Mouse (Mus musculus) hindbrain, embryonic 10.5 days (tissue): ENCODE measurements around the gene Usp48. TPM values are rescaled to one million over a fixed set of nuclear protein-coding genes. Genes with fewer than 3 reads are reported as not detected.
A peak's percentile ranks its signal among the peaks of the same experiment; 100 is the strongest.

Experiments
- DNase-seq: peaks from one replicate; pipeline ENCODE4 v3.0.0-alpha.2; 2017; ENCODE audit warnings: low spot score
- H3K27ac ChIP-seq: fragments of 300-500 bp; sonication (generic); 2 replicates; pipeline ENCODE4 v1.5.1; 2016; ENCODE audit warnings: mild to moderate bottlenecking, moderate library complexity
- H3K27me3 ChIP-seq: fragments of 300-500 bp; sonication (generic); 2 replicates; pipeline ENCODE4 v1.6.1; 2016; ENCODE audit warnings: mild to moderate bottlenecking; ENCODE audit not compliant: poor library complexity, insufficient read depth, severe bottlenecking
- H3K36me3 ChIP-seq: fragments of 300-500 bp; sonication (generic); 2 replicates; pipeline ENCODE4 v1.6.1; 2016; ENCODE audit warnings: mild to moderate bottlenecking, moderate library complexity
- H3K4me1 ChIP-seq: fragments of 300-500 bp; sonication (generic); replicated peaks from 2 replicates; pipeline ENCODE4 v1.6.1; 2016; ENCODE audit warnings: mild to moderate bottlenecking
- H3K4me3 ChIP-seq: fragments of 300-500 bp; sonication (generic); 2 replicates; pipeline ENCODE4 v1.5.1; 2016; ENCODE audit warnings: mild to moderate bottlenecking, moderate library complexity
- H3K9me3 ChIP-seq: fragments of 300-500 bp; sonication (generic); 2 replicates; pipeline ENCODE4 v1.6.1; 2016; ENCODE audit warnings: mild to moderate bottlenecking, moderate library complexity
- WGBS: fragments of 180-500 bp; shearing (Covaris S2); methylation state at CpG from one replicate; pipeline ENCODE4 v1.1.7; 2016; 5-methylcytosine and 5-hydroxymethylcytosine counted together
- polyA plus RNA-seq: library from polyadenylated mRNA; unstranded; fragments of >200 nt; fragmentation: Nextera tagmentation; extraction: Ambion mirVana; gene quantifications from 2 replicates; pipeline ENCODE4 v1.2.1, GENCODE M21; 2016

Usp48 gene
- polyA plus RNA-seq, 1 experiment from 2014 or later, result 63.6 TPM

DNA sequence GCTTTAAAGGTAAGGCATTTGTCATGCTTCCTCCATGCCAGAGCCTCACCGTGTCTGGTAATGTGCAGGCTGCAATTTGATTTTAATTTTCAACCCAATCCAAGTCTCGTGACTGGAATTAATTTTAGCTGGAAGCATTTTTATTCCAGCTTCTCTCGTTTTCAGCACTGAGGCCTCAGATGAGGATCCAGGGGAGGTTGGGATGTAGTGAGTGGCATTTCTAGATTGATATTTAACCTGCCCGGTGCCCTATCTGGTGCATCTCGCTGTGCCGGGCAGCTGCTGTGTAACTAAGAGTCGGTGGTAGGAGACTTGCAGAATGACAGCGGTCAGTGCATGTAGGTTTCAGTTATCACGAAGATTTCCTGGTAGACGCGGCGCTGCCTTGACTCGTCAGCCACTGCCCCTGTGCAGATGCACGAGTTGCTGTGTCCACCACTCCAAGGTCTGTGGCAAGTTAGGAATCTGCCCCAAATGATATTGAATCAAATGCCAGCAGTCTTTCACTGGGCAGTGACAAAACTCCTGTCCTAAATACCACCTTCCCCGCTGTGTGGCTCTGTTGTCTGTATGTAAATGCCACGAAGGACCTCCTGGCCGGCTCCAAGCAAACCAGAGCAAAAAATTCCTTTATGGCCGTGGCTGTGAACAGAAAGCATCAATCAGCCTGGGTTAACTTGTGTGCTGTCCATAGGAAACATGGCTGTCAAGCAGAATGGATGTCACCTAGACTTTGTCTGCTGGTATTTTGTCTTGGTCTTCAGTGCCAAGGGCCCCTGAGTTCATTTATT is 61.9 kb downstream of the Usp48 start:
- peaks cover 78% of the 10 kb centered on the region for H3K36me3 ChIP-seq
- H3K27me3 ChIP-seq, result no peaks in the 10 kb centered on the region
- no peak for DNase-seq
- no peak overlapping the region for H3K4me3 ChIP-seq
- 82% methylated on average over 18 of the region's 18 CpGs for WGBS
- H3K9me3 ChIP-seq, result no peaks in the 10 kb centered on the region
- H3K4me1 ChIP-seq, result peaks cover 18% of the 10 kb centered on the region
- H3K27ac ChIP-seq, result no peak overlapping the region

DNA sequence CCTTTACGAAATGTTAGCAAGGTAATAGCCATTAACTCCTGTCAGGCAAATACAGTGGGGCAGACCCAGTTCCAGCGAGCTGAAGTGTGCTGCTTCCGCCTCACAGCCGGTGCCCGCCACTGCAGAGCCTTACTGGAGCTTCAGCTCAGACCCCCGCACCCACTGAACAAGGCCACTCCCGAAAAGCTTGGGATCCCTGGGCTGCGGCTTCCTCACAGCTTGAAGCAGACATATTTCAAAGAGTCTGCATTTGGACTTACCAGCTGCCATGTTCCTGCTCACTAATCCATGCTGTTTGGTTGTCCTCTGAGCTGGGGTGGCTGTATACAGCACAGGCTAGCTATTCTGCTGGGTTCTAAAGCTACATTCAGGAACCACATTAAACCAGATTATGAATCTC is 64.1 kb downstream of the Usp48 start:
- H3K9me3 ChIP-seq, result no peaks in the 10 kb centered on the region
- no peak overlapping the region for H3K27ac ChIP-seq
- DNase-seq, result no peak
- H3K4me3 ChIP-seq, result no peak overlapping the region
- peaks cover 56% of the 10 kb centered on the region for H3K36me3 ChIP-seq
- peaks cover 34% of the 10 kb centered on the region for H3K4me1 ChIP-seq
- 92% methylated on average over 8 of the region's 8 CpGs for WGBS
- H3K27me3 ChIP-seq, result no peaks in the 10 kb centered on the region

DNA sequence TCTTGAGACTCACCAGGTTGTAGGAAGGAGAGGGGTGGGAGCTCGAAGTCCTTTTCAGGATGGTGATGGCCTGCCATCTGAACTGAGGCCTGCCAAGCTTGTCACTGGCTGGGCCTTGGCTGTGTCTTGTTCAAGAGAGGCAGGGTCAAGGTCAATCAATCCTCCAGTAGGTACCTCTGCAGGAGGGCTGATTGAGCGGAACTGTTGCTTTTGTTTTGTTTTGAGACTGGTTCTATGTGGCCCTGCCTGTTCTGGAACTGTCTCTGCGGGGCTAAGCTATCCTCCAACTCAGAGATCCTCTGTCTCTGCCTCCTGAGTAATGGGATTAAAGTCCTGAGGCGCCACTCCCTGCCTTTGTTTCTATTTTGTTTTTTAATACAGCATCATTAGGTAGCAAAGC is 66.0 kb downstream of the Usp48 start:
- peaks cover 15% of the 10 kb centered on the region for H3K27me3 ChIP-seq
- DNase-seq, result no peak
- no peaks in the 10 kb centered on the region for H3K9me3 ChIP-seq
- no peak overlapping the region for H3K4me3 ChIP-seq
- H3K36me3 ChIP-seq, result peaks cover 37% of the 10 kb centered on the region
- peaks cover 39% of the 10 kb centered on the region for H3K4me1 ChIP-seq
- WGBS, result 66% methylated on average over 4 of the region's 4 CpGs
- 0 out of 2 replicates have a peak overlapping the region, but pooled peaks have one; percentile 4 for H3K27ac ChIP-seq

DNA sequence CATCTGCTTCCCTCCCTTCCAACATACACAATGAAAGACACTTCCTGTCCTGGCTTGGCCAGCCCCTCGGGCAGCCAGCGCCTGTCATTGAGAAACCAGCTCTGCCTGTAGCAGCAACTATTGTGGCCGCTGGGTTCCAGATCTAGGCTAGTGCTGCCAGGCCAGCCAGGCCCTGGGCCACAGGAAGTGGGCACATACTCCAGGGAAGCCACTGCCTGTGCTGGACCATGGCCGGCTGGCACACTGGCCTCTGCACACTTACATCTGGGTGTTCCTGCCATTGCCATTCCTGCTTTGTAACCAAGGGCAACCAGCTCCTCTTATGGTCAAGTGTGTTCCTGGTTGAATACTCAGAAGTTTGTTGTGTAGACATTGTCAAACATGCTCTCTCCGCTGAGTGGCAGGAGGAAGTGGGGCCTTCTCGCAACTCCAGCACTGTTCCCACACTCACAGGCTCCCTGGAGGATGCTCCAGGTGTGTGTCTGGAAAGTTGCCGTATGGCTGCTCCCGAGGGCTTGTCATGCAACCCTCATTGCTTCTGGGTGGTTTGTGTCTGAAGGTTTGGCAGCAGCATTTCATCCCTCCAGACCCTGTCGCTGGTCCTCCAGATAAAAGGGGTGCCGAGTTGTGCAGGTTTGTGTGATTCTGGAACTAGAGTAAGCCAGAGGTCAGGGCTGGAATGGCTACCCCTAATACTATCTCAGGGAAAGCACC is 67.0 kb downstream of the Usp48 start:
- H3K27ac ChIP-seq, result peak overlapping the region; percentile 54
- 68% methylated on average over 10 of the region's 10 CpGs for WGBS

DNA sequence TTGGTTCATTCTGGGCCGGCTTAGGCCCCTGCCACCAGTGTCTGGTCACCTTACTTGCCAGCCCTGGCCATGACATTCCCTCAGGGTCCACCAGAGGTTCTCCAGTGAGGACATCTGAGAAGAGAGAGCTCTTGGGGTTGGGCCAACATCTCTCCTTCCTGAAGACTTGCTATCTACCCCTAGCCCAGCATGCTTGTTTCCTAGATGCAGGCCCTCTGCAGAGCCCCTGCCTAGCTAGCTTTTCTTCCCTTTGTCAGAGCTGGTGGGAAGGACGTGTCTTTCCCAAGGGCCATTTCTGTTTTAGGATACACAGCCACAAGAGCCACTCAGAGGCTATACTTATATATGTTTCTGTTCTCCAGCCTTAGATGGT is 67.5 kb downstream of the Usp48 start:
- H3K4me3 ChIP-seq, result no peak overlapping the region
- no peak for DNase-seq
- H3K27ac ChIP-seq, result peak overlapping the region; percentile 54
- no peaks in the 10 kb centered on the region for H3K9me3 ChIP-seq
- H3K4me1 ChIP-seq, result peaks cover 47% of the 10 kb centered on the region
- peaks cover 22% of the 10 kb centered on the region for H3K36me3 ChIP-seq
- peaks cover 30% of the 10 kb centered on the region for H3K27me3 ChIP-seq
- WGBS, result 63% methylated on average over 2 of the region's 2 CpGs

More for the DNA sequence above, 67.0 kb downstream of the Usp48 start:
- peaks cover 27% of the 10 kb centered on the region for H3K36me3 ChIP-seq
- H3K4me1 ChIP-seq, result peaks cover 47% of the 10 kb centered on the region
- no peak overlapping the region for H3K4me3 ChIP-seq
- no peak for DNase-seq
- H3K27me3 ChIP-seq, result peaks cover 25% of the 10 kb centered on the region
- no peaks in the 10 kb centered on the region for H3K9me3 ChIP-seq

DNA sequence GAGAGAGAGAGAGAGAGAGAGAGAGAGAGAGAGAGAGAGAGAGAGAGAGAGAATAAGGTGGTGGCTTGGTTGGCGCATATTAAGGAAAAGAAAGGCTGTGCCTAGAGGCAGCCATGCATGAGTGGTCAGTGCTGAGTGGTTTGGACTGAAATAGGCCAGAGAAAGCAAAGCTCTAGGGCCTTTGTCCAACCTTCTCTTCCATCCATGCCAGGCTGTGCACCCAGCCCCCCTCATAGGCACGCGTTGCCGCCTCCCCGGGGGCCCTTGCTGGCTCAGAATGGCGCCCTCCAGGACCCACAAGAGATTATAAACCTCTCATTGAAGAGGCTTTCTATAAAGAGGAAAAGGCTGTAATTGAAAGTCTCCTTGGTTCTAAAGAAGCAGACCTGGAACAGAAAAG is 68.0 kb downstream of the Usp48 start:
- peaks cover 51% of the 10 kb centered on the region for H3K4me1 ChIP-seq
- H3K4me3 ChIP-seq, result no peak overlapping the region
- peak overlapping the region; percentile 72; the same call in 1 of the 2 replicates for H3K27ac ChIP-seq
- H3K36me3 ChIP-seq, result peaks cover 17% of the 10 kb centered on the region
- 68% methylated on average over 6 of the region's 6 CpGs for WGBS
- no peak for DNase-seq
- H3K9me3 ChIP-seq, result no peaks in the 10 kb centered on the region
- H3K27me3 ChIP-seq, result peaks cover 35% of the 10 kb centered on the region

DNA sequence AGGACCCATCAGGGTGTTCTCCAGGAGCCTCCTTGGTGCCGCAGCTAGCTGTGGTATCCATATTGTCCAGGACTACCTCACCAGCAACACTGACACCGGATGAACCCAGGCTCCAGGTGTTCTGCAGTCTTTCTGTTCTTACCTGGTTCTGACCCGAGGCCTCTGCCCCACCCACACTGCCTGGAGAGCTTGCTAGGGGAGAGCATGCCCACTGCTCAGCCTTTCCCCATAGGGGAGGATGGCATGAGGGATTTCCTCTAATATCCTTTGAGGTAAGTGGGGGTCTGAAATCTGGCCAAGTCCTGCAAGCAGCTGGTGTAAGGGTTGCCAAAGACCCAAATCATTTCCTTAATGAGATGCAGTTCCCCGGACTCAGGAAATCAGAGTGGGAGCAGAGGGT is 69.9 kb downstream of the Usp48 start:
- peaks cover 68% of the 10 kb centered on the region for H3K4me1 ChIP-seq
- H3K27ac ChIP-seq, result no peak overlapping the region
- no peaks in the 10 kb centered on the region for H3K9me3 ChIP-seq
- peaks cover 53% of the 10 kb centered on the region for H3K27me3 ChIP-seq
- no peak overlapping the region for H3K4me3 ChIP-seq
- no peaks in the 10 kb centered on the region for H3K36me3 ChIP-seq
- DNase-seq, result no peak
- WGBS, result 86% methylated on average over 4 of the region's 4 CpGs

DNA sequence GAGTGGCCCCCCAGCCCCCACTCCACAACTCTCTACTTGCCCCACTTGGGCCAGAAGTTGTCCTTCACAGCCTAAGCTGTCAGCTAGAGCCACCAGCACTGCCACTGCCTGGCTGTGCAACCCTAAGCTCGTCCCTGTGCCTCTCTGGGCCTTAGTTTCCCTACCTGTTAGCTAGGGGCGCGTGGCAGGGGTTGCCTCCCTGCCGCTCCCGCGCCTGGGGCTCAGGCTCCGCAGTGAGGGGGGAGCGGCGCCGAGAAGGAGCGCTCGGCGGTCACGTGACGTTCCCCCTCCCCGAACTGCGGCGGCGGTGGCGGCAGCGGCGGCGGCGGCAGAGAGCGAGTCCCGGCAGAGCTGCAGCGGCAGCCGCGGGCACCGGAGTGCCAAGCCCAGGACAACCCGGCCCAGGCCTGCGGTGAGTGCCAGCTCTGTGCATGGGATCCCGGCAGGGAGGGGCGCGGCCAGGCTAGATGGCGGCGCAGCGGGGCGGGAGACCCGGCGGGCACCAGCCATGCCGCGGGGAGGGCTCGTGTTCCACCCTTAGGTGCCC is 71.0 kb downstream of the Usp48 start, which contains the start of gene Rap1gap:
Gene Rap1gap, plus strand, starts transcription at position 294 of the 547 bp plus-strand sequence.
- H3K36me3 ChIP-seq, result no peaks in the 10 kb centered on the region
- H3K9me3 ChIP-seq, result no peaks in the 10 kb centered on the region
- H3K27ac ChIP-seq, result peak within 1 kb of the TSS; percentile 81
- H3K27me3 ChIP-seq, result peaks cover 53% of the 10 kb centered on the region
- H3K4me1 ChIP-seq, result peaks cover 58% of the 10 kb centered on the region
- 2% methylated on average over 44 of the region's 44 CpGs for WGBS
- peak; percentile 52 for DNase-seq
- peak within 1 kb of the TSS; percentile 73 for H3K4me3 ChIP-seq

DNA sequence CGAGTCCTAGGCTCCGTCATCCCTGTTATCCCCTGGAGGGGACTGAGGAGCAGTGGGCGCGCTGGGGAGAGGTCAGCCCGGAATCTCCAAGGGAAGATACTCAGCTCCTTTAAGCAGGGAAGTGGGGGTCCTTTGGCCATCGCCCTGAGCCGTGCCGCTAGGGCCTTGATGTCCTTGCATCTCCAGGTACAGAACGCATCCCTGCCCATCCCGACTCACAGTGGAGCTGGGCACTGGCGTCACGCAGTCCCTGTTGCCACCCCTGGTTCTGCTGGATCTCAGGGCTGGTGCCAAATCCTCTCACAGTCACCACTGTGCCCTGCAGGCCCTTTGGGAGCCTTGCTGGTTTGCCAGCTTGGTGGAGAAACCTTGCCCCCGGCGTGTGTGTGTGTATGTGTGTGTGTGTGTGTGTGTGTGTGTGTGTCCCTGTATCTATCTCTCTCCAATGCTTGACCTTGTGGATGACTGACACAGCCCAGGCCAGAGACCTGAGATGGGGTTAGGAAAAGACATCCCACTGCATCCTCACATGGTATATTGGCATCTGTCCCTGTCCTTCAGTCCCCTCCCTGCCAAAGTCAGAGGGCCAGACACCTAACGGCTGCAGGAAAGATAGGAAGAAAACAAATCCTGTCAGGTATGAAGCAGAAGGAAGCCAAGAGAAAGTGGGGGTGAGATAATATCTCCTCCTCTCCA is 71.6 kb downstream of the Usp48 start:
- Histone ChIP-seq H3K27ac (peak overlapping the region; percentile 81), H3K4me3 (peak overlapping the region; percentile 73), H3K36me3 (no peaks in the 10 kb centered on the region), H3K27me3 (peaks cover 53% of the 10 kb centered on the region), H3K9me3 (no peaks in the 10 kb centered on the region), H3K4me1 (peaks cover 53% of the 10 kb centered on the region)
- 15% methylated on average over 15 of the region's 15 CpGs for WGBS
- DNase-seq, result no peak

DNA sequence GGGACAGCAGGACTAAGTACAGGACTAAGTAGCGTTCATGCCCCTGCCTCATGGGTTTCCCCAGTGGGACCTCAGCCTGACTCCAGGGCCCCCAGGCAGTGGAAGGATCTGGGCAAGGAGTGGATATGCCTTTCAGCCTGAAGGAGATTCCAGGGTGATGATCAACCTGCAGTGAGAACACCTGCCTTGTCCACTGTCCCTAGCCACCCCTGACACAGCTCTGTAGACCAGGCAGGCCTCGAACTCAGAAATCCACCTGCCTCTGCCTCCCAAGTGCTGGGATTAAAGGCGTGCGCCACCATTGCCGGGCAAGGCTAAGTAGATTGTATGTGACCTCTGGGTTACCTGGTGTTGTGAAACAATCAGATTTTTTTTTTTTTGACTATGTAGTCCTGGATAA is 72.2 kb downstream of the Usp48 start:
- no peak for DNase-seq
- H3K27me3 ChIP-seq, result peaks cover 53% of the 10 kb centered on the region
- no peak overlapping the region for H3K27ac ChIP-seq
- peaks cover 47% of the 10 kb centered on the region for H3K4me1 ChIP-seq
- no peaks in the 10 kb centered on the region for H3K36me3 ChIP-seq
- WGBS, result 89% methylated on average over 5 of the region's 5 CpGs
- 0 out of 2 replicates have a peak overlapping the region, but pooled peaks have one; percentile 73 for H3K4me3 ChIP-seq
- H3K9me3 ChIP-seq, result no peaks in the 10 kb centered on the region

DNA sequence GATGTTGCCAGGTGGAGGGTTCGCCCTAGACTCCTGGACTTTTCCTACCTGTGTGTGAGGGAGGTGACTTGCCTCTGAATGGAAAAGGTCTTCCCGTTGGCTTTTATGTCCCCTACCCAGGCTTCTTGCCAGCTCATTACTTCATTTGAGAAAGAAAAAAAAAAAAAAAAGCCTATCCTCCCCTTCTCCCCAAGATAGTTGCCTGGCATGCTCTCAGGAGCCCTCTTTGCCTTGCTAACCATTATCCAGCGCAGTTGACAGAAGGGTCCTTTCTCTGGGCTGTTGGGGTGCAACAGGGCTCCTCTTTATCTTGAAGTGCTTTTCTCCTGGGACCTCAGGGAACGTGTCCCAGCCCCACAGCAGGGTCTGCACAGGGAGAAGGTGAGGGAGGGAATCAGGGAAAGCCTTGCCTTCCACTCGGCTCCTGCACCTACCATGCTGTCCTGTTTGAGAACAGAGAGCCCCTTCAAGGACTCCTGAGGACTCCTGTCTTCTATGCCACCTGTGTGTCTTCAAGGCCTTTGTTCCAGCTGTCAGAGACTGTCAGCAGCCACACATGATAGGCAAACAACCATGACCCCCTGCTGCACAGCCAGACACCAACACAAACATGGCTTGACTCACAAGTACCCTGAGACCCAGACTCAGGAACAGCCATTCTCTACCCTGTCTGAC is 72.9 kb downstream of the Usp48 start:
- 64% methylated on average over 5 of the region's 5 CpGs for WGBS
- H3K36me3 ChIP-seq, result no peaks in the 10 kb centered on the region
- no peak overlapping the region for H3K4me3 ChIP-seq
- H3K27me3 ChIP-seq, result peaks cover 53% of the 10 kb centered on the region
- H3K27ac ChIP-seq, result no peak overlapping the region; the same call in 1 of the 2 replicates
- H3K9me3 ChIP-seq, result no peaks in the 10 kb centered on the region
- H3K4me1 ChIP-seq, result peaks cover 40% of the 10 kb centered on the region
- DNase-seq, result no peak

DNA sequence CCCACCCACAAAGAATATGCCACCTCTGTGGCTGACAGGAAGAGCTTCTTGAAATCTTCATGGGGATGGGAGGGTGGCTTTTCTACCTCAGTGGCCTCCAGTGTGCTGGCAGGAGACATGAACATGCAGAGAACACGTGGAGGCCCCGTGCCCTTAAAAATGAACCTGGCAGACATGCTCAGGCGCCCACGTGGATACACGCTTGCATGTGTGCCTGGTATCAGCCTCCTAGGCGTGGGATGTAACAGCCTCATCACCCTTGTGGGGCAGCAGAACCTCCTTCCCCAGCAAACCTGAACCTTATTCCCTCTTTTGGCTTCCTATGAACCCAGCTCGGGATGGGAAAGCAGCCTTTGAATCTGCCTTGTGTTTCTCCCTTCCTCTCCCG is 73.4 kb downstream of the Usp48 start:
- no peaks in the 10 kb centered on the region for H3K9me3 ChIP-seq
- no peak overlapping the region for H3K4me3 ChIP-seq
- peaks cover 35% of the 10 kb centered on the region for H3K4me1 ChIP-seq
- no peaks in the 10 kb centered on the region for H3K36me3 ChIP-seq
- DNase-seq, result no peak
- no peak overlapping the region; the same call in 1 of the 2 replicates for H3K27ac ChIP-seq
- 66% methylated on average over 8 of the region's 8 CpGs for WGBS
- peaks cover 53% of the 10 kb centered on the region for H3K27me3 ChIP-seq
